Mouse (Mus musculus): ENCODE results near the gene Mavs. TPM values are rescaled to one million over a fixed set of nuclear protein-coding genes. Genes with fewer than 3 reads are reported as not detected.

Gene Mavs
- total RNA-seq (2014; fragmentation: Nextera tagmentation) (18.8 and 21.2 TPM in 2 replicates), total RNA-seq (2017) (12.2 and 13.9 TPM in 2 replicates), polyA plus RNA-seq (2012) (2.3 and 5.6 TPM in 2 replicates)

GRCm38 (mm10) chr2:131233307-131234126 is at the start of gene Mavs:
Gene Mavs (plus strand): TSS chr2:131234063.
- Histone ChIP-seq H3K36me3 (replicated peaks) (peaks cover 29% of the 10 kb centered on the region), H3K9me3 (replicated peaks) (no peaks in the 10 kb centered on the region), H3K4me3 (ENCODE audit: low read depth, low read length) (peak within 1 kb of the TSS; percentile 78), H3K4me1 (ENCODE audit: insufficient read depth, low read depth, low read length) (peaks cover 43% of the 10 kb centered on the region), H3K27me3 (ENCODE audit: insufficient read depth, low read length) (peaks cover 7% of the 10 kb centered on the region; the same call in 1 of the 2 replicates)
- ATAC-seq (ENCODE audit: extremely low read depth, insufficient number of reproducible peaks, low FRiP score, poor library complexity, severe bottlenecking) (peak; percentile 98), DNase-seq (ENCODE audit: low spot score) (peak; percentile 95)
- no peak for TF ChIP-seq POLR2AphosphoS5 (IDR thresholded peaks at IDR 0.05; ENCODE audit: insufficient replicate concordance, low read depth, low read length)
- no peak for TF ChIP-seq TAL1 (conservative IDR thresholded peaks at IDR 0.05; ENCODE audit: low read depth, low read length)
- TF ChIP-seq GATA1 (IDR thresholded peaks at IDR 0.05; ENCODE audit: borderline replicate concordance, low read length) = no peak
- no peak for TF ChIP-seq GATA2 (IDR thresholded peaks at IDR 0.05; ENCODE audit: borderline replicate concordance, low read depth, low read length)
- no peak for TF ChIP-seq CTCF (IDR thresholded peaks at IDR 0.05; ENCODE audit: low read depth, low read length)

- Histone ChIP-seq H3K4me3 (ENCODE audit: low read depth, low read length) (peak overlapping the region; percentile 78), H3K4me1 (ENCODE audit: insufficient read depth, low read depth, low read length) (peaks cover 50% of the 10 kb centered on the region), H3K27me3 (ENCODE audit: insufficient read depth, low read length) (peaks cover 6% of the 10 kb centered on the region; the same call in 1 of the 2 replicates), H3K36me3 (replicated peaks) (peaks cover 13% of the 10 kb centered on the region), H3K9me3 (replicated peaks) (no peaks in the 10 kb centered on the region)
- TF ChIP-seq POLR2AphosphoS5 (IDR thresholded peaks at IDR 0.05; ENCODE audit: insufficient replicate concordance, low read depth, low read length) (no peak), CTCF (IDR thresholded peaks at IDR 0.05; ENCODE audit: low read depth, low read length) (no peak), GATA2 (IDR thresholded peaks at IDR 0.05; ENCODE audit: borderline replicate concordance, low read depth, low read length) (no peak), GATA1 (IDR thresholded peaks at IDR 0.05; ENCODE audit: borderline replicate concordance, low read length) (no peak), TAL1 (conservative IDR thresholded peaks at IDR 0.05; ENCODE audit: low read depth, low read length) (no peak)
- DNase-seq (ENCODE audit: low spot score) = no peak
- no peak for ATAC-seq (ENCODE audit: extremely low read depth, insufficient number of reproducible peaks, low FRiP score, poor library complexity, severe bottlenecking)
Measured at GRCm38 (mm10) chr2:131186343-131186742, 47.5 kb upstream of the Mavs start.

GRCm38 (mm10) chr2:131186771-131187601 is 46.9 kb upstream of the Mavs start, which contains the start of the genes Cdc25b and Spef1:
Gene Cdc25b (plus strand): TSS chr2:131186949.
Gene Spef1 (minus strand): TSS chr2:131187282.
- peaks cover 50% of the 10 kb centered on the region for H3K4me1 ChIP-seq (ENCODE audit: insufficient read depth, low read depth, low read length)
- no peak for TF ChIP-seq CTCF (IDR thresholded peaks at IDR 0.05; ENCODE audit: low read depth, low read length)
- H3K4me3 ChIP-seq (ENCODE audit: low read depth, low read length) = peak within 1 kb of the TSS; percentile 78
- H3K36me3 ChIP-seq (replicated peaks) = peaks cover 19% of the 10 kb centered on the region
- peaks cover 6% of the 10 kb centered on the region; the same call in 1 of the 2 replicates for H3K27me3 ChIP-seq (ENCODE audit: insufficient read depth, low read length)
- DNase-seq (ENCODE audit: low spot score) (peak; percentile 88), ATAC-seq (ENCODE audit: extremely low read depth, insufficient number of reproducible peaks, low FRiP score, poor library complexity, severe bottlenecking) (peak; percentile 72)
- H3K9me3 ChIP-seq (replicated peaks) = no peaks in the 10 kb centered on the region

GRCm38 (mm10) chr2:131187602-131187922 is 46.3 kb upstream of the Mavs start:
- Histone ChIP-seq H3K4me1 (ENCODE audit: insufficient read depth, low read depth, low read length) (peaks cover 50% of the 10 kb centered on the region), H3K27me3 (ENCODE audit: insufficient read depth, low read length) (peaks cover 6% of the 10 kb centered on the region; the same call in 1 of the 2 replicates), H3K9me3 (replicated peaks) (no peaks in the 10 kb centered on the region), H3K36me3 (replicated peaks) (peaks cover 21% of the 10 kb centered on the region), H3K4me3 (ENCODE audit: low read depth, low read length) (peak overlapping the region; percentile 78)
- ATAC-seq (ENCODE audit: extremely low read depth, insufficient number of reproducible peaks, low FRiP score, poor library complexity, severe bottlenecking) = no peak
- TF ChIP-seq CTCF (IDR thresholded peaks at IDR 0.05; ENCODE audit: low read depth, low read length) (no peak), GATA1 (IDR thresholded peaks at IDR 0.05; ENCODE audit: borderline replicate concordance, low read length) (no peak), TAL1 (conservative IDR thresholded peaks at IDR 0.05; ENCODE audit: low read depth, low read length) (no peak), POLR2AphosphoS5 (IDR thresholded peaks at IDR 0.05; ENCODE audit: insufficient replicate concordance, low read depth, low read length) (no peak), GATA2 (IDR thresholded peaks at IDR 0.05; ENCODE audit: borderline replicate concordance, low read depth, low read length) (no peak)
- no peak for DNase-seq (ENCODE audit: low spot score)

- no peak overlapping the region for H3K4me3 ChIP-seq (ENCODE audit: low read depth, low read length)
- H3K36me3 ChIP-seq (replicated peaks) = peaks cover 28% of the 10 kb centered on the region
- TF ChIP-seq TAL1 (conservative IDR thresholded peaks at IDR 0.05; ENCODE audit: low read depth, low read length) (no peak), GATA2 (IDR thresholded peaks at IDR 0.05; ENCODE audit: borderline replicate concordance, low read depth, low read length) (no peak), POLR2AphosphoS5 (IDR thresholded peaks at IDR 0.05; ENCODE audit: insufficient replicate concordance, low read depth, low read length) (no peak), GATA1 (IDR thresholded peaks at IDR 0.05; ENCODE audit: borderline replicate concordance, low read length) (no peak), CTCF (IDR thresholded peaks at IDR 0.05; ENCODE audit: low read depth, low read length) (no peak)
- no peaks in the 10 kb centered on the region for H3K9me3 ChIP-seq (replicated peaks)
- H3K4me1 ChIP-seq (ENCODE audit: insufficient read depth, low read depth, low read length) = peaks cover 50% of the 10 kb centered on the region
- H3K27me3 ChIP-seq (ENCODE audit: insufficient read depth, low read length) = peaks cover 6% of the 10 kb centered on the region; the same call in 1 of the 2 replicates
- ATAC-seq (ENCODE audit: extremely low read depth, insufficient number of reproducible peaks, low FRiP score, poor library complexity, severe bottlenecking) = no peak
- DNase-seq (ENCODE audit: low spot score) = no peak
Measured at GRCm38 (mm10) chr2:131188311-131188710, 45.6 kb upstream of the Mavs start.

All from G1E (cell line).